Mouse (Mus musculus): ENCODE measurements at regions not wholly inside any gene's neighbourhood (a gene's known extent, or its start where the extent isn't known, plus 50 kb on each side); places are given as distances from the start of the nearest gene placed in this dataset.
A peak's percentile ranks its signal among the peaks of the same experiment; 100 is the strongest.

DNA sequence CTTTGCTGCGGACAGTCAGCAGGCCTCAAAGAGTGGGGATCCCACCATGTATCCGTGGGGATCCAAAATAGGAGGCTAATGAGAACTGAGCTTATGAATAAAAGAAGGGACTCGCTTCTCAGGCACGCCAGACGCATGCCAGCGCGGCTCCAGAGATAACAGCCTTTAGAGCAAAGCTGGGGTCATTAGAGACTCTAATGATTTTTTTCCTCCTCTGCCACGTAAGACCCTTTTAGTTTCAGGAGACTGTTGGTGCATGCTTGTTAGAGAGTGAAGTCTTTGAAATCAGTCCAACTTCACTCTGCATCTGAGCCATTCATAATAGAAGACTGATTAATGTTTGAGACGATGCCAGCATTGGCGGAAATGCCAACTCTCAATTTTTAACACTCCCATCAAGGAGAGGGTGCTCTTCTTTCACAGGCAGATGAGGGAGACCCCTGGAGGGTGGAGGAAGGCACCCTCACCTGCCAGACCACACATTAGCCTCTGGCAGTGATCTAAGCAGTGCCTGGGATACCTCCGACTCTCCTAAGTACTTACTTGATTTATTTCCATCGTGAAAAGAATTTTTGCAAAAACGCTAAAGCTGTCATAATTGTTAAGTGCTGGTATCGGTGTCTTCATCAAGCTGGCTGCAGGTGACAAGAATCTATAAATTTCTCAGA is 104.0 kb upstream of the Tcerg1l start:
- H3K4me1 ChIP-seq (ENCODE audit: insufficient read depth): no peaks in the 10 kb centered on the region
- 68% methylated on average over 14 of the region's 14 CpGs for WGBS
- H3K9me3 ChIP-seq (ENCODE audit: low read depth, low read length): no peaks in the 10 kb centered on the region
- no peak overlapping the region for H3K27ac ChIP-seq (ENCODE audit: low read depth)
- no peak overlapping the region for H3K4me2 ChIP-seq
- DNase-seq: no peak
- no peaks in the 10 kb centered on the region for H3K27me3 ChIP-seq (ENCODE audit: insufficient read depth, low read length)
- H3K4me3 ChIP-seq (ENCODE audit: low read depth, low read length): no peak overlapping the region
- no peak for TF ChIP-seq CTCF (IDR thresholded peaks at IDR 0.05; ENCODE audit: low read depth)
- H3K36me3 ChIP-seq (ENCODE audit: insufficient read depth): no peaks in the 10 kb centered on the region
- H3K9ac ChIP-seq: no peak overlapping the region
- no peak for ATAC-seq (ENCODE audit: insufficient read depth)

DNA sequence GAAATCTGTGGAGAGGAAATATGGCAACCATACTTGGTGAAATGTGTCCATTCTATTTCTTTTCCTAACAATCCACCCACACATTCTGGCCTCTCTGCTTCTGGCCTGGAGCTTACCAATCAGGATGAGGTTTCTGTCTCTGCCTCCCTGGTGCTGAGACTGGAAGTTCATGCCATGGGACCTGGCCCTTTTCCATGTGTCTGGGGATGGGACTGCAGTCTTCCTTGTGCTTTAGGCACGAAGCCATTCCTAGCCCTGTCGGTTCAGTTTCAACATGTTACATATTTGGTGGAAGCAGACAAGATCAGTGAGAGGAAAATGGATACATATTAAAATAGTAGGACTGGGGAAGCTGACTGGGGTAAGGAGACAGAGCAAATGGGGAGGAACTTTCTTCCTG is 100.2 kb upstream of the Tcerg1l start:
- TF ChIP-seq CTCF (IDR thresholded peaks at IDR 0.05; ENCODE audit: low read depth): no peak
- DNase-seq: no peak
- no peak for ATAC-seq (ENCODE audit: insufficient read depth)
- Histone ChIP-seq H3K27ac (ENCODE audit: low read depth) (no peak overlapping the region), H3K4me1 (ENCODE audit: insufficient read depth) (no peaks in the 10 kb centered on the region), H3K9me3 (ENCODE audit: low read depth, low read length) (no peaks in the 10 kb centered on the region), H3K4me2 (no peak overlapping the region), H3K27me3 (ENCODE audit: insufficient read depth, low read length) (no peaks in the 10 kb centered on the region), H3K4me3 (ENCODE audit: low read depth, low read length) (no peak overlapping the region), H3K36me3 (ENCODE audit: insufficient read depth) (no peaks in the 10 kb centered on the region), H3K9ac (no peak overlapping the region)
- 63% methylated on average over 2 of the region's 2 CpGs for WGBS

DNA sequence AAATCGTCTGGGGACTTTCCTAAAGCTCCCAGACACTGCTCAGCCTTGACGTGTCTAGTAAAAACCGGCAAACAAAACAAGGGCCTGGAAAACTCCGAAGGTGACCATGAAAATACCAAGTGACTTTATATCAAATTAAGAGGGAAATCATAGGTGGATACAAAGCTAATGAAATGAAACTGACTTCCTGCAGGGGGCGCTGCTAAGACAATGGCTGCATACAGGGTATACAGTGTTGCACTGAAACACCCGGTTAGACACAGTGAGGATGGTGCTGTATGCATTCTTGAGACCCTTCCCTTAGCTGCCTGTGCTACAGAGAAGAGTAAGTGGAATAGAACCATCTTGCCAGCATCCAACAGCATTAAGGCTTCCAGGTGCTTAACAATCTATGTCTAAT is 99.7 kb upstream of the Tcerg1l start:
- peak; percentile 32 for TF ChIP-seq CTCF (IDR thresholded peaks at IDR 0.05; ENCODE audit: low read depth)
- H3K9me3 ChIP-seq (ENCODE audit: low read depth, low read length): no peaks in the 10 kb centered on the region
- H3K9ac ChIP-seq: no peak overlapping the region
- DNase-seq (no peak), ATAC-seq (ENCODE audit: insufficient read depth) (no peak)
- H3K36me3 ChIP-seq (ENCODE audit: insufficient read depth): no peaks in the 10 kb centered on the region
- no peaks in the 10 kb centered on the region for H3K4me1 ChIP-seq (ENCODE audit: insufficient read depth)
- WGBS: 54% methylated on average over 6 of the region's 6 CpGs
- no peaks in the 10 kb centered on the region for H3K27me3 ChIP-seq (ENCODE audit: insufficient read depth, low read length)
- no peak overlapping the region for H3K27ac ChIP-seq (ENCODE audit: low read depth)
- no peak overlapping the region for H3K4me3 ChIP-seq (ENCODE audit: low read depth, low read length)
- no peak overlapping the region for H3K4me2 ChIP-seq

DNA sequence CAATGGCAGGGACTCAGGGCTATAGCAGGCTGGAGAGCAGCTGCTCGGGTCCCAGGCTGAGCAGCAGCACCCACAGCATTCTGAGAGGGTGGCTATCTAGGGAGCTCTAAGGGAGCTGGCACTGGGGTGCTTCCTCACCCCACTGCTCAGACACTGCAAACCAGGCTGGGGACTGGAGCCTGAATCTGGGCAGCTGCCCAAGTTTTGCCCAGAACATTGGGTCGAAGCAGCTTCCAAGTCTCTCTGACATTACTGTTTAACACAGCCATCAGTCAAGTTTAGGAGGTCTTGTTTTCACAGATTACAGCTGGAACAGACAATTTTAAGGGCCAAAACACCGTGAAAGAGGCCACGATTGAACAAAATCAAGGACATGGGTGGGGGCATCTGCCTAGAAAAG is 96.1 kb upstream of the Tcerg1l start:
- WGBS: 51% methylated on average over 4 of the region's 4 CpGs
- H3K27ac ChIP-seq (ENCODE audit: low read depth): no peak overlapping the region
- H3K4me1 ChIP-seq (ENCODE audit: insufficient read depth): no peaks in the 10 kb centered on the region
- no peaks in the 10 kb centered on the region for H3K9me3 ChIP-seq (ENCODE audit: low read depth, low read length)
- TF ChIP-seq CTCF (IDR thresholded peaks at IDR 0.05; ENCODE audit: low read depth): no peak
- ATAC-seq (ENCODE audit: insufficient read depth) (no peak), DNase-seq (no peak)
- no peak overlapping the region for H3K4me2 ChIP-seq
- H3K9ac ChIP-seq: no peak overlapping the region
- H3K4me3 ChIP-seq (ENCODE audit: low read depth, low read length): no peak overlapping the region
- H3K36me3 ChIP-seq (ENCODE audit: insufficient read depth): no peaks in the 10 kb centered on the region
- H3K27me3 ChIP-seq (ENCODE audit: insufficient read depth, low read length): no peaks in the 10 kb centered on the region

DNA sequence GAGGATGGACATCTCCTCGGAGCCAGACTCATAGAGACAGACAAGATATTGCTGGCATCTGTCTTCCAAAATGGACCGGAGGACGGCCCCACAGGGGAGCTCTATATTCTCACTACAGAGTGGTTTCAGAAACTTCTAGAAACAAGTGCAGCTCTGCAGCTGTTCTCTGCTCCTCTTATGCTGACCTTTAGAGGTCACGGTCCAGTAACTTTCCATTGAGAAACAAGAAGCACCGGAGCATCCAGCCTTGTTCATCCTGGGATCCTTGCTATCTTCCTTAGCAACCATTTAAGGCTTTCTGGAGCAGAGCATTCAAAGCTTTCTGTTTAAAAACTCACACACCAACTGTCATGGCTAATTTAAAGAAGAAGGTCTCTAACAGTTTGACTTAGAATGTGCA is 94.7 kb upstream of the Tcerg1l start:
- no peaks in the 10 kb centered on the region for H3K27me3 ChIP-seq (ENCODE audit: insufficient read depth, low read length)
- ATAC-seq (ENCODE audit: insufficient read depth) (no peak), DNase-seq (no peak)
- TF ChIP-seq CTCF (IDR thresholded peaks at IDR 0.05; ENCODE audit: low read depth): no peak
- H3K36me3 ChIP-seq (ENCODE audit: insufficient read depth): no peaks in the 10 kb centered on the region
- no peak overlapping the region for H3K9ac ChIP-seq
- H3K4me1 ChIP-seq (ENCODE audit: insufficient read depth): no peaks in the 10 kb centered on the region
- WGBS: 80% methylated on average over 5 of the region's 5 CpGs
- no peak overlapping the region for H3K4me3 ChIP-seq (ENCODE audit: low read depth, low read length)
- no peak overlapping the region for H3K4me2 ChIP-seq
- no peak overlapping the region for H3K27ac ChIP-seq (ENCODE audit: low read depth)
- H3K9me3 ChIP-seq (ENCODE audit: low read depth, low read length): no peaks in the 10 kb centered on the region

DNA sequence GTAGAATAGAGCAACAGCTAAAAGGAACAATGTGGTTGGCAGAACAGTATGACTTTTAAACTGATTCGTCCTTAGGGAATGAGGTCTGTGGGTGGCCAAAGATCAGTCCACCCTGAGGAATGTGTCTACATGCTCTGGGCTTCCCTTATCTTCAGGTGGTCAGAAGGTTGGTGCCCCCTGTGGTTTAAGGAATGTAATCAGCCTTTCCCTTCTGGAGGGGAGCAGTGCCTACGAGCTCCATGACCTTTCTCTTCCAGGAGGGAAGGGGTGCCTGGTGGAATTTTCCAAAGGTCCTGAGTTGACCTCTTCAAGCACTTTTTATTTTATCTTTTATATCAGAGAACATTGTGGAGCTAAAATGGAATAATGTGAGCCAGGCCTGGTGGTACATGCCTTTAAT is 91.9 kb upstream of the Tcerg1l start:
- no peak overlapping the region for H3K27ac ChIP-seq (ENCODE audit: low read depth)
- no peaks in the 10 kb centered on the region for H3K27me3 ChIP-seq (ENCODE audit: insufficient read depth, low read length)
- no peak overlapping the region for H3K9ac ChIP-seq
- ATAC-seq (ENCODE audit: insufficient read depth) (no peak), DNase-seq (no peak)
- TF ChIP-seq CTCF (IDR thresholded peaks at IDR 0.05; ENCODE audit: low read depth): no peak
- H3K4me1 ChIP-seq (ENCODE audit: insufficient read depth): no peaks in the 10 kb centered on the region
- H3K9me3 ChIP-seq (ENCODE audit: low read depth, low read length): no peaks in the 10 kb centered on the region
- no peak overlapping the region for H3K4me2 ChIP-seq
- H3K36me3 ChIP-seq (ENCODE audit: insufficient read depth): no peaks in the 10 kb centered on the region
- no peak overlapping the region for H3K4me3 ChIP-seq (ENCODE audit: low read depth, low read length)
- 50% methylated on average over 2 of the region's 2 CpGs for WGBS

DNA sequence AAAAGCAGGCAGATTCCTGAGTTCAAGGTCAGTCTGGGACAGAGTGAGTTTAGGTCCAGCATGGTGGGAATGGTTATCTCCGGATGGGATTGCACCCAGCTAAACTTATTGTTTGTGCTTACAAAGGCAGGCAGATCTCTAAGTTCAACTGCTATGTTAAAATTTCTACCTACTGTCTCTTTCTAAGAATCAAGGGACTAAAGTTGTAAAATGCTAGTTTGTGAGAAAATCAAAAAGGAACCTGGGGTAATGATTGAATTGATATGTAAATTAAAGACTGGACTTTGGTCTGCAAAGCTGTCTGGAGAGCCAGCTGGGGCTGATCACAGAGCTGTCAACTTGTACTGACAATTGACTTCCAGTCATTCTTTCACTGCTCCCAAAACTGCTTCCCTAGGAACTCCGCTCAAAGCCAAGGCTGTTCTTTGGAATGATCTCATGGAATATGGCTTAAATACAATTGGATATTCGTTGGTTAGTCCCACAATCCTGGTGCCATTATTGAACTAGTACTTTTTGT is 90.7 kb upstream of the Tcerg1l start:
- ATAC-seq (ENCODE audit: insufficient read depth) (no peak), DNase-seq (no peak)
- no peaks in the 10 kb centered on the region for H3K9me3 ChIP-seq (ENCODE audit: low read depth, low read length)
- no peak overlapping the region for H3K4me2 ChIP-seq
- WGBS: 77% methylated on average over 3 of the region's 3 CpGs
- H3K4me1 ChIP-seq (ENCODE audit: insufficient read depth): no peaks in the 10 kb centered on the region
- H3K27ac ChIP-seq (ENCODE audit: low read depth): no peak overlapping the region
- TF ChIP-seq CTCF (IDR thresholded peaks at IDR 0.05; ENCODE audit: low read depth): no peak
- H3K9ac ChIP-seq: no peak overlapping the region
- no peak overlapping the region for H3K4me3 ChIP-seq (ENCODE audit: low read depth, low read length)
- no peaks in the 10 kb centered on the region for H3K27me3 ChIP-seq (ENCODE audit: insufficient read depth, low read length)
- no peaks in the 10 kb centered on the region for H3K36me3 ChIP-seq (ENCODE audit: insufficient read depth)

Data from lung, embryonic 14.5 days (tissue).